Mouse (Mus musculus): Measurements from ENCODE around the gene Slc6a3.

DNA sequence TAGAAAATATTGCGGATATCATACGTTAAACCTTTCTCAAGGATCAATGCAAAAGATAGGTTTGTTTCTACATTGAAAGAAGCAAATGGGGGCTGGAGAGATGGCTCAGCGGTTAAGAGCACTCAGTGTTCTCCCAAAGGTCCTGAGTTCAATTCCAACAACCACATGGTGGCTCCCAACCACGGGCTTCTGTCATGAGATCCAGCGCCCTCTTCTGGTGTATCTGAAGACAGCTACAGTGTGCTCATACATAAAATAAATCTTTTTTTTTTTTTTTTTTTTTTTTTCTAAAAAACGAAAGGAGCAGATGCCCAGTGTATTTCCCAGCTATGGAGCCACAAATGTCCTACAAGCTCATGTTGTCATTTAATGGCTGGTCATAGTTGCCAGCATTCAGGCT is 84.1 kb downstream of the Slc6a3 start:
- TF ChIP-seq CTCF (IDR thresholded peaks at IDR 0.05; ENCODE audit: low read depth, low read length): peak; percentile 32; the same call in 1 of the 2 replicates
- TF ChIP-seq POLR2A (IDR thresholded peaks at IDR 0.05; ENCODE audit: extremely low read depth, insufficient read depth, low read length): no peak

All from liver, adult 2 months (tissue).